In genomic region chr9:50135939-50136635, GRCm38 (mm10) we compare ENCODE assay signal across 26 mouse cellular contexts.
"Had no signal": no experiment of that assay in that cellular context is flagged by ENCODE, and none has a peak within 500 bp of the region (broad histone marks: within the 10 kb centered on the region; RNA-seq: fewer than 3 reads in every experiment).

No protein-coding gene starts in this region.

- ATAC-seq: inflammation-experienced regulatory T-cells, adult 6 months; intestine, embryonic 15.5 days; intestine, postnatal 0 days; liver, embryonic 12.5 days had no signal

- H3K36me3 ChIP-seq: heart, embryonic 10.5 days; heart, embryonic 12.5 days; hindbrain, embryonic 10.5 days; hindbrain, embryonic 12.5 days; hindbrain, embryonic 15.5 days; intestine, embryonic 15.5 days; limb, embryonic 10.5 days; limb, embryonic 12.5 days; liver, embryonic 12.5 days had no signal

- H3K9me3 ChIP-seq: heart, embryonic 10.5 days; heart, embryonic 12.5 days; hindbrain, embryonic 10.5 days; hindbrain, embryonic 12.5 days; intestine, embryonic 15.5 days; limb, embryonic 10.5 days; limb, embryonic 12.5 days; liver, embryonic 12.5 days had no signal

- H3K27me3 ChIP-seq: heart, embryonic 12.5 days; hindbrain, embryonic 12.5 days; hindbrain, embryonic 15.5 days; intestine, embryonic 15.5 days; limb, embryonic 12.5 days; liver, embryonic 12.5 days had no signal

- DNase-seq: gastrocnemius, adult 2 months; gastrocnemius, postnatal 10 days; gastrocnemius, postnatal 25 days; heart, adult 18-20 months; heart, postnatal 10 days; heart, postnatal 4 days; kidney, adult 18-20 months; kidney, adult 8-10 months; kidney, postnatal 10 days; kidney, postnatal 25 days; kidney, postnatal 4 days; liver had no signal

- H3K4me3 ChIP-seq: gastrocnemius, adult 2 months; heart, embryonic 10.5 days; heart, embryonic 12.5 days; hindbrain, embryonic 10.5 days; hindbrain, embryonic 12.5 days; hindbrain, embryonic 15.5 days; intestine, embryonic 15.5 days; layer of hippocampus, adult 2 months; left cerebral cortex, adult 2 months; limb, embryonic 10.5 days; limb, embryonic 12.5 days; liver, embryonic 12.5 days had no signal

- H3K4me2 ChIP-seq: heart, embryonic 12.5 days; hindbrain, embryonic 12.5 days; hindbrain, embryonic 15.5 days; intestine, embryonic 15.5 days; limb, embryonic 12.5 days; liver, embryonic 12.5 days had no signal

- H3K4me1 ChIP-seq: intestine, embryonic 15.5 days; liver, embryonic 12.5 days had no signal

- H3K27ac ChIP-seq: gastrocnemius, adult 2 months; heart, embryonic 10.5 days; hindbrain, embryonic 10.5 days; hindbrain, embryonic 12.5 days; hindbrain, embryonic 15.5 days; intestine, embryonic 15.5 days; layer of hippocampus, adult 2 months; left cerebral cortex, adult 2 months; limb, embryonic 10.5 days; limb, embryonic 12.5 days; liver, embryonic 12.5 days; liver, embryonic 14.5 days had no signal

- H3K9ac ChIP-seq: heart, embryonic 12.5 days; hindbrain, embryonic 12.5 days; hindbrain, embryonic 15.5 days; intestine, embryonic 15.5 days; limb, embryonic 12.5 days; liver, embryonic 12.5 days; liver, embryonic 14.5 days had no signal
